ENCODE assay signal across 8 mouse cellular contexts in the genomic region with DNA sequence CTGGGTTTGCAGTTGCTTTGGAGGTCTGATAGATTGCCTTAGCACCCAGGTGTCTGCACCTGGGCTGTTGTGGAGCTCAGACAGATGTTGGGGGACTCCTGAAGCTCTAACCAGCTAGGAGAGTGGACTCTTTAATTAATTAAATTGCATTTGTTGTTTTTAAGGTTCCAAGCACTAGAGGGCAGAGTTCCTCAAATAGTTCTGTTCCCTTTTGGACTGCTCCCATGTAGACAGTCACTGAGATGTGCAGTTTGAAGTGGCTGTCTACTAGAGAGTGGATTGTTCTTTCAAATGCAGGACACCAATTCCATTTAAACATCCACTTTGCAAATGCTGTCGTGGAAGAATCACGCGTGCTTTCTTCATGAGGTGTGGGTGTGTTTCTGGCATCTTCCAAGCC. TPM values are rescaled to one million over a fixed set of nuclear protein-coding genes. Genes with fewer than 3 reads are reported as not detected.
DNase-seq lines count a peak whose midpoint lies in the region; ATAC-seq lines count a peak whose summit lies in the region.
"Had no signal": no experiment of that assay in that cellular context is flagged by ENCODE, and none has a peak within 500 bp of the region (broad histone marks: within the 10 kb centered on the region; RNA-seq: fewer than 3 reads in every experiment).

No protein-coding gene starts in this region.

- no peak overlapping the region for H3K27ac ChIP-seq in kidney, embryonic 14.5 days (ENCODE audit: low read depth, low read length)
- no peak overlapping the region for H3K27ac ChIP-seq in embryonic facial prominence, embryonic 14.5 days (replicated peaks; ENCODE audit: low read depth, low read length)
- H3K27ac ChIP-seq: liver, embryonic 13.5 days had no signal

- intact Hi-C loops in left cerebral cortex, postnatal 4 days (cut with DNase I), result loop anchor here (2.0 kb wide), 1 partner anchor 77 kb away; no protein-coding TSS in a partner anchor

- WGBS in kidney, embryonic 14.5 days, result 50% methylated on average over 3 of the region's 3 CpGs
- 51% methylated on average over 3 of the region's 3 CpGs for WGBS in embryonic facial prominence, embryonic 14.5 days

- H3K9me3 ChIP-seq in kidney, embryonic 14.5 days (ENCODE audit: control insufficient read depth, low read length), result no peaks in the 10 kb centered on the region
- no peaks in the 10 kb centered on the region for H3K9me3 ChIP-seq in embryonic facial prominence, embryonic 14.5 days (ENCODE audit: control insufficient read depth, low read length)
- H3K9me3 ChIP-seq: liver, embryonic 13.5 days had no signal

- DNase-seq in kidney, adult 11 months, result no peak
- peak; percentile 76 for DNase-seq in NIH3T3 (ENCODE audit: low read depth)
- DNase-seq in embryonic facial prominence, embryonic 14.5 days (ENCODE audit: low spot score), result peak; percentile 84
- no peak for DNase-seq in adrenal gland, postnatal 4 days (ENCODE audit: low spot score in 2 of 2)
- no peak for DNase-seq in left cerebral cortex, postnatal 4 days
- DNase-seq: liver, embryonic 13.5 days had no signal

- peaks cover 21% of the 10 kb centered on the region for H3K36me3 ChIP-seq in kidney, embryonic 14.5 days (ENCODE audit: control insufficient read depth, insufficient read depth, low read length)
- peaks cover 27% of the 10 kb centered on the region for H3K36me3 ChIP-seq in embryonic facial prominence, embryonic 14.5 days (ENCODE audit: control insufficient read depth, insufficient read depth, low read length)

- no peaks in the 10 kb centered on the region for H3K27me3 ChIP-seq in kidney, embryonic 14.5 days (ENCODE audit: control insufficient read depth, insufficient read depth, low read length)
- H3K27me3 ChIP-seq in embryonic facial prominence, embryonic 14.5 days (replicated peaks; ENCODE audit: control insufficient read depth, insufficient read depth, low read length), result no peaks in the 10 kb centered on the region

- H3K4me3 ChIP-seq in kidney, embryonic 14.5 days (ENCODE audit: low read length), result no peak overlapping the region
- no peak overlapping the region for H3K4me3 ChIP-seq in embryonic facial prominence, embryonic 14.5 days (ENCODE audit: low read depth, low read length)
- H3K4me3 ChIP-seq: liver, embryonic 13.5 days had no signal

- peaks cover 15% of the 10 kb centered on the region for H3K4me1 ChIP-seq in kidney, embryonic 14.5 days (ENCODE audit: control insufficient read depth, insufficient read depth, low read length)
- H3K4me1 ChIP-seq in embryonic facial prominence, embryonic 14.5 days (ENCODE audit: control insufficient read depth, insufficient read depth, low read length), result 0 out of 2 replicates have a peak, but pooled peaks cover 4% of the 10 kb centered on the region

- no peak overlapping the region for H3K9ac ChIP-seq in kidney, embryonic 14.5 days (ENCODE audit: low read depth, low read length)
- no peak overlapping the region for H3K9ac ChIP-seq in embryonic facial prominence, embryonic 14.5 days (ENCODE audit: low read depth, low read length)
- H3K9ac ChIP-seq: liver, embryonic 13.5 days had no signal

- no peak overlapping the region for H3K4me2 ChIP-seq in kidney, embryonic 14.5 days (replicated peaks; ENCODE audit: low read depth, low read length)
- no peak overlapping the region for H3K4me2 ChIP-seq in embryonic facial prominence, embryonic 14.5 days (ENCODE audit: low read depth, low read length)
- H3K4me2 ChIP-seq: liver, embryonic 13.5 days had no signal

- peak; percentile 44; the same call in 1 of the 2 replicates for ATAC-seq in kidney, embryonic 14.5 days (ENCODE audit: low FRiP score, low TSS enrichment)
- ATAC-seq in embryonic facial prominence, embryonic 14.5 days (ENCODE audit: low read depth), result 0 out of 2 replicates have a peak, but pooled peaks have one; percentile 45
- 0 out of 2 replicates have a peak, but pooled peaks have one; percentile 51 for ATAC-seq in megakaryocyte-erythroid progenitor cell, adult 5-6 weeks (replicated peaks; ENCODE audit: low FRiP score, low TSS enrichment, poor library complexity, severe bottlenecking)

RNA-seq across cellular contexts. Expression of a gene that starts 21.2 kb away (rescaled TPM):
- polyA plus RNA-seq in kidney, embryonic 14.5 days (2014; fragmentation: Nextera tagmentation; extraction: Ambion mirVana), result 142 and 146 TPM in 2 replicates
- 109 and 113 TPM in 2 replicates for polyA plus RNA-seq in embryonic facial prominence, embryonic 14.5 days (2014; fragmentation: Nextera tagmentation; extraction: Ambion mirVana)
- 74.2 and 98.4 TPM in 2 replicates for total RNA-seq in megakaryocyte-erythroid progenitor cell, adult 5-6 weeks (2014; fragmentation: Nextera tagmentation)
- total RNA-seq in megakaryocyte-erythroid progenitor cell, adult 5-6 weeks (2017), result 164 and 215 TPM in 2 replicates
- 100 to 1,000 TPM; 126 to 141 TPM for total RNA-seq in adrenal gland, postnatal 4 days (2021)
- 100 to 1,000 TPM; 106 TPM for total RNA-seq in left cerebral cortex, postnatal 4 days (2021)

RNA-seq across cellular contexts. Expression of a gene that starts 21.3 kb away (rescaled TPM):
- polyA plus RNA-seq in kidney, embryonic 14.5 days (2014; fragmentation: Nextera tagmentation; extraction: Ambion mirVana), result 2.8 and 5.7 TPM in 2 replicates
- polyA plus RNA-seq in embryonic facial prominence, embryonic 14.5 days (2014; fragmentation: Nextera tagmentation; extraction: Ambion mirVana), result 4.0 and 5.1 TPM in 2 replicates
- total RNA-seq in megakaryocyte-erythroid progenitor cell, adult 5-6 weeks (2014; fragmentation: Nextera tagmentation), result 4.5 and 6.5 TPM in 2 replicates
- 4.5 and 6.2 TPM in 2 replicates for total RNA-seq in megakaryocyte-erythroid progenitor cell, adult 5-6 weeks (2017)
- 1 to 10 TPM; 4.8 to 4.9 TPM for total RNA-seq in adrenal gland, postnatal 4 days (2021)
- total RNA-seq in left cerebral cortex, postnatal 4 days (2021), result 1 to 10 TPM; 9.2 to 9.5 TPM

RNA-seq across cellular contexts. Expression of a gene that starts 48.3 kb away (rescaled TPM):
- polyA plus RNA-seq in kidney, embryonic 14.5 days (2014; fragmentation: Nextera tagmentation; extraction: Ambion mirVana), result 21.4 and 33.2 TPM in 2 replicates
- polyA plus RNA-seq in embryonic facial prominence, embryonic 14.5 days (2014; fragmentation: Nextera tagmentation; extraction: Ambion mirVana), result 9.4 and 33.6 TPM in 2 replicates
- not detected in 2 replicates for total RNA-seq in megakaryocyte-erythroid progenitor cell, adult 5-6 weeks (2014; fragmentation: Nextera tagmentation)
- not detected in 2 replicates for total RNA-seq in megakaryocyte-erythroid progenitor cell, adult 5-6 weeks (2017)
- 10 to 100 TPM in 1 of 2 experiments, 1 to 10 TPM in 1; 7.3 to 19.1 TPM for total RNA-seq in adrenal gland, postnatal 4 days (2021)
- 1 to 10 TPM; 1.3 to 1.5 TPM for total RNA-seq in left cerebral cortex, postnatal 4 days (2021)

Comparison
In these comparisons a context has a peak if more than half of its experiments do, and no peak if none do; other contexts are left out.
1. DNase-seq: peak in NIH3T3 (single experiment) and embryonic facial prominence, embryonic 14.5 days (single experiment); none in kidney, adult 11 months (single experiment), adrenal gland, postnatal 4 days (0 of 2) and left cerebral cortex, postnatal 4 days (single experiment).
2. Peak in every context shown above with its lines, with median percentiles within 50 percentile points of each other: ATAC-seq.